Mouse (Mus musculus) limb, embryonic 12.5 days (tissue): ENCODE measurements at regions not wholly inside any gene's neighbourhood (a gene's known extent, or its start where the extent isn't known, plus 50 kb on each side); places are given as distances from the start of the nearest gene placed in this dataset.
"Not testable (repeated sequence)": the region's sequence is repeated elsewhere in the genome, so short reads cannot be mapped to it uniquely, and the experiment has no call there.

ENCODE experiments used
- ATAC-seq: fragments of 200-750 bp; cut with Nextera tagmentation; 2 replicates; pipeline ENCODE4 v1.8.0; 2017; ENCODE audit warnings: low read depth, moderate TSS enrichment; ENCODE audit not compliant: insufficient number of reproducible peaks, insufficient read depth, low FRiP score, low TSS enrichment
- H3K27ac ChIP-seq: fragments of 300-500 bp; sonication (generic); 2 replicates; pipeline ENCODE4 v1.5.1; 2016; ENCODE audit warnings: mild to moderate bottlenecking, moderate library complexity
- H3K27me3 ChIP-seq: fragments of 300-500 bp; sonication (generic); 2 replicates; pipeline ENCODE4 v1.6.1; 2016; ENCODE audit warnings: mild to moderate bottlenecking, moderate library complexity
- H3K36me3 ChIP-seq: fragments of 300-500 bp; sonication (generic); 2 replicates; pipeline ENCODE4 v1.6.1; 2016; ENCODE audit warnings: mild to moderate bottlenecking, moderate library complexity
- H3K4me1 ChIP-seq: fragments of 300-500 bp; sonication (generic); replicated peaks from 2 replicates; pipeline ENCODE4 v1.6.1; 2016
- H3K4me2 ChIP-seq: fragments of 300-500 bp; sonication (generic); 2 replicates; pipeline ENCODE4 v1.6.1; 2016; ENCODE audit warnings: mild to moderate bottlenecking, moderate library complexity
- H3K4me3 ChIP-seq: fragments of 300-500 bp; sonication (generic); replicated peaks from 2 replicates; pipeline ENCODE4 v1.5.1; 2016; ENCODE audit warnings: mild to moderate bottlenecking
- H3K9ac ChIP-seq: fragments of 300-500 bp; sonication (generic); replicated peaks from 2 replicates; pipeline ENCODE4 v1.6.1; 2016; ENCODE audit warnings: mild to moderate bottlenecking, moderate library complexity
- H3K9me3 ChIP-seq: fragments of 300-500 bp; sonication (generic); 2 replicates; pipeline ENCODE4 v1.6.1; 2016; ENCODE audit warnings: mild to moderate bottlenecking, moderate library complexity
- WGBS: fragments of 180-500 bp; shearing (Covaris S2); methylation state at CpG from one replicate; pipeline ENCODE4 v1.1.7; 2016; 5-methylcytosine and 5-hydroxymethylcytosine counted together

DNA sequence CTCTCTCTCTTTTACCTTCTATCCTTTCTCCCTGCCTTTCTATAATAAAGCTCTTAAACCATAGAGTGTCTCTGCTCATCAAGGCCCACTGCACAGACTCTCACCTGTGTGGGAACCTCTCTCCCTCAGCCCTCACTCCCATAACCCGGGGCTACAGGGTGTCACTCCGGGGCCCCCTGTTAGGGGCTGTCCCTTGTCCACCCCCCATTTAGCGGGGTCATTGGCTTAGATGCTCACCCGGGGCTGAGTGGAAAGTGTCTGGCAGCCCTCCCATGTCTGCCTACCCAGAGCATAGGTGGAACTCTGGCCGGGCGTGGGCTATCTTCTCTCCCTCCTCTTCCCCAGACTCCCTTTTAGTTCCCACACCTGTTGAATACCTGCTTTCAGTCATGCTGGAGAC lies 116.4 kb downstream of the Zfp993 start:
- not testable (repeated sequence) for H3K9ac ChIP-seq, H3K27ac ChIP-seq, ATAC-seq, H3K4me2 ChIP-seq, H3K36me3 ChIP-seq, H3K4me3 ChIP-seq, H3K4me1 ChIP-seq, H3K27me3 ChIP-seq
- H3K9me3 ChIP-seq: peaks cover 58% of the 10 kb centered on the region
- 84% methylated on average over 6 of the region's 6 CpGs for WGBS

DNA sequence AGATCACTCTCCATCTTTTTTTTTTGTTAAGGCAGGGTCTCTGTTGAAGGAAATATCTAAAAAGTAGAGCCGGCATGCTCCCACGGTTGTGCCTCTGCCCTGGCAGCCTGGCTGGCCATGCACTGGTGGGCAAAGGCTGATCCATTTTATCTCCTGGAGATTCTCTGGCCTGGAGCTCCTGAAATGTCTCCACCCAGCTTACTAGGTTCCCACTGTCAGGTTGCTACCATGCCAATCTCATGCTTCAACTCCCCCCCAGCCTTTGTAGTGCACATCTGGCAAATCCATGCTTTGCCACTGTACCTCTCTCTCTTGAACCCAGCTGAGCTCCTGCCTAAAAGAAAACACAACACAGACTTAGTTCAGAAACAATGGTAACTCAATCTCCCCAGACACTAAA lies 129.0 kb downstream of the Zfp993 start:
- peaks cover 55% of the 10 kb centered on the region for H3K9me3 ChIP-seq
- H3K4me3 ChIP-seq, H3K36me3 ChIP-seq, H3K4me1 ChIP-seq, ATAC-seq, H3K4me2 ChIP-seq, H3K9ac ChIP-seq, H3K27me3 ChIP-seq, H3K27ac ChIP-seq: not testable (repeated sequence)
- 94% methylated on average over 2 of the region's 2 CpGs for WGBS

DNA sequence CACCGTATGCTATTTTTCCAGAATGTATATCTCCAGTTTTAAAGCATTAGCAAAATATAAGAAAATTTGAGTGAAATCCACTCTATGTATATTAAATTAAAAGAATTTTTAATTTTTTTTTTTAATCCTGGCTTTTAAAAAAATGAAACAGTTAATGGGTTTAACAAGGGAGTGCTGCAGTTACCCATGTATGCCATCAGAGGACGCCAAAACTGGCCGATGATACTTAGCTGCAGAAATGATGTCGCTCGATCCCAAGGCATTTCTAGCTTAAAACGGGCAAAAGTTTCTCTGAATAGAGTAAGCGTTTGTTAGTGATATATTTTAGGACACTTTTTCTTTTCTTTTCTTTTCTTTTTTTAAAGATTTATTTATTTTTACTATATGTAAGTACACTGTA lies 129.9 kb downstream of the Zfp993 start:
- H3K27me3 ChIP-seq, H3K4me1 ChIP-seq, H3K36me3 ChIP-seq, H3K9ac ChIP-seq, H3K4me2 ChIP-seq, ATAC-seq, H3K4me3 ChIP-seq, H3K27ac ChIP-seq: not testable (repeated sequence)
- 82% methylated on average over 7 of the region's 7 CpGs for WGBS
- H3K9me3 ChIP-seq: peaks cover 49% of the 10 kb centered on the region

DNA sequence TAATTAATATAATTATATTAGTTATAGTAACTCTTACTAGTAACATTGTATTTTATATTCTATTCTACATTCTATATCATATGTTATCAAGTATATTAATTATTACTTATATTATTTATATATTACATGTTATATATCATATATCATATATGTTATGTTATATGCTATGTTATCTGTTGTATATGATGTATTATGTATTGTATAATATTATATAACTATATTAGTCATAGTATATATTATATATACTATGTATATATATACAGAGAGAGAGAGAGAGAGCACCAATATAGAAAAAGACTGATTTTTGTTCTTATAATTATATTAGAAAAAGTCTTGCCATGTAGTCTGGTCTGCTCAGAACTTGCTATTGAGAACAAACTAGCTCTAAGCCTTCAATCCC lies 133.0 kb downstream of the Zfp993 start:
- H3K4me2 ChIP-seq, H3K27me3 ChIP-seq, H3K36me3 ChIP-seq, H3K9ac ChIP-seq, ATAC-seq, H3K4me3 ChIP-seq, H3K4me1 ChIP-seq, H3K27ac ChIP-seq: not testable (repeated sequence)
- H3K9me3 ChIP-seq: peaks cover 43% of the 10 kb centered on the region
